Mouse (Mus musculus) CH12.LX (cell line): ENCODE measurements around the gene Fxr2. TPM values are rescaled to one million over a fixed set of nuclear protein-coding genes. Genes with fewer than 3 reads are reported as not detected.

Experiments
- DNase-seq: peaks from one replicate; pipeline ENCODE4 v3.0.0-alpha.2; 2013; ENCODE audit errors: extremely low read depth
- H3K27ac ChIP-seq: 2 replicates; pipeline ENCODE4 v1.5.1; 2012; ENCODE audit warnings: low read depth, mild to moderate bottlenecking, control low read depth, moderate library complexity; ENCODE audit not compliant: insufficient read depth
- H3K27me3 ChIP-seq: replicated peaks from 2 replicates; pipeline ENCODE3; 2012; ENCODE audit warnings: inconsistent platforms
- H3K36me3 ChIP-seq, 2 experiments: replicated peaks in 1 of 2; 2 replicates each; pipeline versions ENCODE3 to v1.6.1; 2012; ENCODE audit warnings: inconsistent platforms in 1 of 2, low read length in 1 of 2, mild to moderate bottlenecking in 1 of 2, mixed read lengths in 1 of 2, moderate library complexity in 1 of 2; ENCODE audit not compliant: control insufficient read depth in 1 of 2, insufficient read depth in 1 of 2
- H3K4me1 ChIP-seq, 2 experiments: 2 replicates each; pipeline ENCODE4 v1.6.1; 2012; ENCODE audit warnings: inconsistent platforms in 1 of 2, moderate library complexity in 1 of 2; ENCODE audit not compliant: insufficient read depth in 2 of 2, control insufficient read depth in 1 of 2
- H3K4me2 ChIP-seq: 2 replicates; pipeline ENCODE4 v1.6.1; 2012; ENCODE audit warnings: low read depth, mild to moderate bottlenecking, control low read depth; ENCODE audit not compliant: poor library complexity, insufficient read depth, severe bottlenecking
- H3K4me3 ChIP-seq, 3 experiments: fragments of 150-350 bp in 1 of 3; sonication (generic) in 1 of 3; replicated peaks in 1 of 3; 2 replicates each; pipeline versions ENCODE3 to v1.5.1; 2011 to 2012; ENCODE audit warnings: low read depth in 2 of 3, low read length in 2 of 3, mild to moderate bottlenecking in 2 of 3, moderate library complexity in 2 of 3, control low read depth in 1 of 3, improper control_type of control experiment in 1 of 3, inconsistent platforms in 1 of 3, mixed read lengths in 1 of 3; ENCODE audit not compliant: poor library complexity in 1 of 3
- H3K79me2 ChIP-seq: replicated peaks from 2 replicates; pipeline ENCODE4 v1.6.1; 2012; ENCODE audit warnings: mild to moderate bottlenecking, moderate library complexity; ENCODE audit not compliant: control insufficient read depth, poor library complexity, insufficient read depth, severe bottlenecking; ENCODE audit errors: extremely low read depth
- H3K9ac ChIP-seq: 2 replicates; pipeline ENCODE4 v1.6.1; 2012; ENCODE audit warnings: low read depth, mild to moderate bottlenecking, control low read depth, moderate library complexity; ENCODE audit not compliant: insufficient read depth
- H3K9me3 ChIP-seq: replicated peaks from 2 replicates; pipeline ENCODE3; 2012; ENCODE audit warnings: low read length, inconsistent platforms, mixed read lengths
- BHLHE40 ChIP-seq: IDR thresholded peaks from 2 replicates; pipeline ENCODE4 v1.6.1; 2011; ENCODE audit warnings: mild to moderate bottlenecking, low read depth, low read length, improper control_type of control experiment
- CHD2 ChIP-seq: IDR thresholded peaks from 2 replicates; pipeline ENCODE4 v1.6.1; 2011; ENCODE audit warnings: low read length, improper control_type of control experiment
- E2F4 ChIP-seq: IDR thresholded peaks from 2 replicates; pipeline ENCODE4 v1.6.1; 2011; ENCODE audit warnings: low read depth, low read length, improper control_type of control experiment; ENCODE audit not compliant: insufficient replicate concordance
- EP300 ChIP-seq: IDR thresholded peaks from 2 replicates; pipeline ENCODE4 v1.6.1; 2011; ENCODE audit warnings: low read length, improper control_type of control experiment
- ETS1 ChIP-seq: conservative IDR thresholded peaks from 2 replicates; pipeline ENCODE4 v1.6.1; 2012; ENCODE audit warnings: low read depth, mild to moderate bottlenecking, inconsistent platforms, low read length, improper control_type of control experiment, moderate library complexity
- IRF4 ChIP-seq: IDR thresholded peaks from 2 replicates; pipeline ENCODE4 v1.6.1; 2014; ENCODE audit warnings: low read depth, mild to moderate bottlenecking, inconsistent platforms, low read length, improper control_type of control experiment
- JUND ChIP-seq: conservative IDR thresholded peaks from 2 replicates; pipeline ENCODE4 v1.6.1; 2011; ENCODE audit warnings: low read depth, low read length, improper control_type of control experiment
- MAFK ChIP-seq: IDR thresholded peaks from 2 replicates; pipeline ENCODE4 v1.6.1; 2011; ENCODE audit warnings: low read length, improper control_type of control experiment; ENCODE audit not compliant: insufficient replicate concordance
- MAZ ChIP-seq: IDR thresholded peaks from 2 replicates; pipeline ENCODE4 v1.6.1; 2012; ENCODE audit warnings: low read depth, mild to moderate bottlenecking, inconsistent platforms, low read length, improper control_type of control experiment, moderate library complexity
- MEF2A ChIP-seq: IDR thresholded peaks from 2 replicates; pipeline ENCODE4 v1.6.1; 2014; ENCODE audit warnings: low read depth, mild to moderate bottlenecking, inconsistent platforms, low read length, improper control_type of control experiment, borderline replicate concordance
- MXI1 ChIP-seq: IDR thresholded peaks from 2 replicates; pipeline ENCODE4 v1.6.1; 2011; ENCODE audit warnings: mild to moderate bottlenecking, low read depth, low read length, improper control_type of control experiment
- NELFE ChIP-seq: IDR thresholded peaks from 2 replicates; pipeline ENCODE4 v1.6.1; 2011; ENCODE audit warnings: low read depth, low read length, improper control_type of control experiment
- PAX5 ChIP-seq: IDR thresholded peaks from 2 replicates; pipeline ENCODE4 v1.6.1; 2012; ENCODE audit warnings: low read length, inconsistent platforms, mixed read lengths
- POLR2A ChIP-seq: IDR thresholded peaks from 2 replicates; pipeline ENCODE4 v1.6.1; 2011; ENCODE audit warnings: low read depth, mild to moderate bottlenecking, improper control_type of control experiment, low read length
- POLR2AphosphoS2 ChIP-seq: IDR thresholded peaks from 2 replicates; pipeline ENCODE4 v1.6.1; 2011; ENCODE audit warnings: low read depth, low read length, improper control_type of control experiment
- RAD21 ChIP-seq: IDR thresholded peaks from 2 replicates; pipeline ENCODE4 v1.6.1; 2011; ENCODE audit warnings: low read depth, mild to moderate bottlenecking, low read length, improper control_type of control experiment, moderate library complexity
- SIN3A ChIP-seq: IDR thresholded peaks from 2 replicates; pipeline ENCODE4 v1.6.1; 2012; ENCODE audit warnings: low read length, improper control_type of control experiment, inconsistent platforms
- SMC3 ChIP-seq: IDR thresholded peaks from 2 replicates; pipeline ENCODE4 v1.6.1; 2011; ENCODE audit warnings: low read depth, low read length, improper control_type of control experiment
- TCF12 ChIP-seq: IDR thresholded peaks from 2 replicates; pipeline ENCODE4 v1.6.1; 2014; ENCODE audit warnings: low read depth, mild to moderate bottlenecking, inconsistent platforms, low read length, improper control_type of control experiment
- UBTF ChIP-seq: IDR thresholded peaks from 2 replicates; pipeline ENCODE4 v1.6.1; 2012; ENCODE audit warnings: low read depth, mild to moderate bottlenecking, inconsistent platforms, low read length, improper control_type of control experiment, moderate library complexity
- USF1 ChIP-seq: IDR thresholded peaks from 2 replicates; pipeline ENCODE4 v1.6.1; 2014; ENCODE audit warnings: low read depth, mild to moderate bottlenecking, inconsistent platforms, low read length, improper control_type of control experiment
- ZC3H11A ChIP-seq: IDR thresholded peaks from 2 replicates; pipeline ENCODE4 v1.6.1; 2012; ENCODE audit warnings: low read depth, mild to moderate bottlenecking, inconsistent platforms, low read length, improper control_type of control experiment
- ZMIZ1 ChIP-seq: IDR thresholded peaks from 2 replicates; pipeline ENCODE4 v1.6.1; 2012; ENCODE audit warnings: low read depth, mild to moderate bottlenecking, inconsistent platforms, low read length, improper control_type of control experiment
- ZNF384 ChIP-seq: IDR thresholded peaks from 2 replicates; pipeline ENCODE4 v1.6.1; 2012; ENCODE audit warnings: low read depth, low read length, improper control_type of control experiment, inconsistent platforms
- dilution Hi-C: fragments of 300-500 bp; cut with MboI; formaldehyde crosslinking; loops from 2 replicates; pipeline ENCODE4 v1.14.3; 2020; ENCODE audit warnings: low sequenced_read_pairs; ENCODE audit not compliant: extremely low pct_unique_long_range_greater_than_20kb, extremely low pct_ligation_motif_present
- in situ Hi-C: fragments of 300-500 bp; cut with MboI; formaldehyde crosslinking; loops from 3 replicates; pipeline ENCODE4 v1.14.3; 2019; ENCODE audit warnings: low sequenced_read_pairs, low pct_ligation_motif_present, low pct_unique_long_range_greater_than_20kb, mixed read lengths
- polyA plus RNA-seq: library from polyadenylated mRNA; unstranded; fragments of >175 nt; gene quantifications from 2 replicates; pipeline ENCODE4 v1.2.1, GENCODE M21; 2012; ENCODE audit warnings: low read depth; ENCODE audit not compliant: insufficient read length
- total RNA-seq, 2 experiments: library from RNA; depleted of rRNA; stranded (reverse); fragments of 300-350 nt in 1 of 2; fragments of >200 nt in 1 of 2; gene quantifications; 2 replicates each; pipeline ENCODE4 v1.2.3; 2012 to 2014

Gene Fxr2
- total and polyA plus RNA-seq, 3 experiments = 83.3 to 96.4 (median 90.5) TPM

GRCm38 (mm10) chr11:69584008-69584407 lies 48.8 kb upstream of the Fxr2 start:
- Histone ChIP-seq H3K4me1 (peaks cover 16 to 48% of the 10 kb centered on the region in 2 experiments), H3K27me3 (no peaks in the 10 kb centered on the region), H3K9me3 (no peaks in the 10 kb centered on the region), H3K79me2 (peaks cover 66% of the 10 kb centered on the region), H3K4me2 (no peak overlapping the region), H3K9ac (no peak overlapping the region), H3K27ac (no peak overlapping the region), H3K36me3 (peaks cover 40 to 63% of the 10 kb centered on the region in 2 experiments), H3K4me3 (no peak overlapping the region)
- TF ChIP-seq MAFK (0 out of 2 replicates have a peak, but pooled peaks have one; percentile 36), USF1 (no peak)
- DNase-seq = no peak
- in situ Hi-C loops = no loop called here
- dilution Hi-C loops = no loop called here

GRCm38 (mm10) chr11:69584937-69585336 lies 47.9 kb upstream of the Fxr2 start:
- Histone ChIP-seq H3K4me2 (no peak overlapping the region), H3K36me3 (peaks cover 49 to 72% of the 10 kb centered on the region in 2 experiments), H3K27me3 (no peaks in the 10 kb centered on the region), H3K27ac (no peak overlapping the region), H3K4me1 (peaks cover 16 to 48% of the 10 kb centered on the region in 2 experiments), H3K4me3 (no peak overlapping the region), H3K79me2 (peaks cover 66% of the 10 kb centered on the region), H3K9me3 (no peaks in the 10 kb centered on the region), H3K9ac (no peak overlapping the region)
- DNase-seq = no peak
- in situ Hi-C loops (no loop called here), dilution Hi-C loops (no loop called here)
- no peak for TF ChIP-seq MAZ
- TF ChIP-seq POLR2A = peak; percentile 19; the same call in 1 of the 2 replicates

GRCm38 (mm10) chr11:69585718-69586325 lies 47.0 kb upstream of the Fxr2 start:
- peaks cover 16 to 48% of the 10 kb centered on the region in 2 experiments for H3K4me1 ChIP-seq
- H3K9ac ChIP-seq = no peak overlapping the region
- DNase-seq = peak; percentile 79
- in situ Hi-C loops = no loop called here
- peaks cover 60% of the 10 kb centered on the region for H3K79me2 ChIP-seq
- H3K27ac ChIP-seq = peak overlapping the region; percentile 40
- H3K27me3 ChIP-seq = no peaks in the 10 kb centered on the region
- H3K36me3 ChIP-seq = peaks cover 57 to 81% of the 10 kb centered on the region in 2 experiments
- H3K9me3 ChIP-seq = no peaks in the 10 kb centered on the region
- H3K4me2 ChIP-seq = peak overlapping the region; percentile 17
- dilution Hi-C loops = no loop called here
- H3K4me3 ChIP-seq = no peak overlapping the region
- TF ChIP-seq MAFK (0 out of 2 replicates have a peak, but pooled peaks have one; percentile 24), BHLHE40 (no peak), IRF4 (peak; percentile 29; the same call in 1 of the 2 replicates), JUND (no peak), ETS1 (0 out of 2 replicates have a peak, but pooled peaks have one; percentile 7), EP300 (peak; percentile 51), TCF12 (peak; percentile 25; the same call in 1 of the 2 replicates), SMC3 (no peak), UBTF (no peak), SIN3A (no peak), MEF2A (no peak), RAD21 (no peak), NELFE (no peak), MAZ (0 out of 2 replicates have a peak, but pooled peaks have one; percentile 14), POLR2AphosphoS2 (peak; percentile 88), POLR2A (no peak; the same call in 1 of the 2 replicates), ZNF384 (no peak), CHD2 (peak; percentile 7; the same call in 1 of the 2 replicates), ZMIZ1 (no peak), E2F4 (no peak), ZC3H11A (no peak), PAX5 (no peak), MXI1 (0 out of 2 replicates have a peak, but pooled peaks have one; percentile 27)
